Mouse (Mus musculus) lung, postnatal 4 days (tissue): ENCODE results near the gene Nxpe3.
A peak's percentile ranks its signal among the peaks of the same experiment; 100 is the strongest.

Experiments used
- DNase-seq, 2 experiments: peaks; one replicate each; pipeline ENCODE4 v3.0.0; 2021

Nxpe3 gene

DNA sequence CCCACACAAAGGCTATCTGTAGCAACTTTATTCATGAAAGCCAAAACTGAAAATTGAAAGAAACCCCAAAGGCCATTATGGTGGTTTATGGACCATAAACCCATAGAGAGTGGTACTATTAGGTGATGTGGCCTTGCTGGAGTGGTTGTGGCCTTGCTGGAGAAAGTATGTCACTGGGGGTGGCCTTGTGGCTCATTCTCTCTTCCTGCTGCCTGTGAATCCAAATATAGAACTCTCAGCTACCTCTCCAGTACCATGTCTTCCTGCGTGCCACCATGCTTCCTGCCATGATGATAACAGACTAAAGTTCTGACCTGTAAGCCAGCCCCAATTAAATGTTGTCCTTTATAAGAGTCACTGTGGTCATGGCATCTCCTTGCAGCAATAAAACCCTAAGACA, 90.3 kb downstream of the Nxpe3 start:
- DNase-seq, result no peak

DNA sequence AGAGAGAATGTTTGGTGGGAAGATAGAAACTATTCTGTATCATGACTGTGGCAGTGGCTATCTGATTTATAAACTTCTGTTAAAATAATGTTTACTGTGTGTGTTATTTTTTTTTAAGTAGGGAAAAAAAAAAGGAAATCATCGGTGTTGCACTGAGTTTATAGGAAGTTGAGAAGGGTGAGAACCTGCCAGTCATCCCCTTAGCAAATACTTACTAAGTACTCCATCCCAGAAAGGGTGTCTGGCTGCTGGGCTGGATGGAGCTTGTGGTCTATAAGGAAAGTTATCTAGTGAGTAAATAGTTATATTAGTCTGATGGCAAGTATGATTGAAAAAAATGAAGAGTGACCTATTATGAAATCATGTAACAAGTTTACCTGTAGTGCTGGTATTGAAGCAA, 93.5 kb downstream of the Nxpe3 start:
- no peak for DNase-seq

DNA sequence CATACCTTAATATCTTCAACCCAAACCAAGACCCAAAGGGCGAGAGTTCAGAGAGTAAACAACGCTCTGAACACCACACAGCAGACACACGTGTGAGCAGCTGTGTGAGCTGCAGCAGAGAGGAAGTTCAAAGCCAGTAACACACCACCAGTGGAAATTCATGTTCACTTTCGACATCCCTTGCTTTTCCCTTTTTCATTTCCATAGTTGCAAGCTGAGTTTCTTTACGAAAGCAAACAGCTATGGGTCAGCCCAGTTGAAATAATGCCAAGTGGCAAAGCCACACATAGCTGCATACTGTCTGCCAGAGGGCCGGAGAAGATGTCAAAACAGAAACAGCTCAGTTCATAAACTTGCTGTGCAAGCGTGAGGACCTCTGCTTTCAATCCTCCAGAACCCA, 96.2 kb downstream of the Nxpe3 start:
- peak; percentile 48 to 71 for DNase-seq

DNA sequence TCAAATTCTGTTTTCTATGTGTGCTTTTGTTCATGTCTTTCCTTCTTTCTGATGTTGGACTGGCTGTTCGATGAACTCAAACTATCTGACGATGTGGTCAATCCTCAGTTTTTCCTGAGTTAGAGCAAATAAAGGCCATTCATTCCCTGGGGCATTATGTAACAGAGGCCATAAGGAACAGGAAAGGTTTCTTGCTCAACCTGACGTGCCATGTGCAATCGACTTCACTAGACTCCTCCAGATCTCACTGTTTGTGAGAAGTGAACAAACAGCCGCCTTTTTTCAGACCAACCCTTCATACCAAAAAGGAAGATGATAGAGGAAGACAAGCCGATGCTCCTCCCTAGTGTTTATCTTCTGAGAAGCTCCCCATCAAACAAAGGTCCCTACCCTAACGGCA, 104.8 kb downstream of the Nxpe3 start:
- DNase-seq, result no peak
